Mouse (Mus musculus) bone marrow, adult 2 months (tissue): Measurements from ENCODE around the gene Ttc7b. TPM values are rescaled to one million over a fixed set of nuclear protein-coding genes. Genes with fewer than 3 reads are reported as not detected.

Source experiments
- H3K27ac ChIP-seq: fragments of 200-500 bp; 2 replicates; pipeline ENCODE4 v1.5.1; 2012; ENCODE audit warnings: low read depth, mild to moderate bottlenecking, control low read depth, inconsistent platforms, low read length; ENCODE audit not compliant: control insufficient read depth, poor library complexity, insufficient read depth
- H3K4me1 ChIP-seq: fragments of 200-500 bp; 2 replicates; pipeline ENCODE4 v1.6.1; 2011; ENCODE audit warnings: low read length; ENCODE audit not compliant: control insufficient read depth, insufficient read depth
- H3K4me3 ChIP-seq: fragments of 200-500 bp; replicated peaks from 2 replicates; pipeline ENCODE3; 2011; ENCODE audit warnings: mild to moderate bottlenecking, low read depth, low read length, control low read depth; ENCODE audit not compliant: control insufficient read depth
- CTCF ChIP-seq: fragments of 200-500 bp; IDR thresholded peaks from 2 replicates; pipeline ENCODE4 v1.5.1; 2011; ENCODE audit warnings: low read length, control low read depth; ENCODE audit not compliant: control insufficient read depth, insufficient read depth
- POLR2A ChIP-seq: fragments of 200-500 bp; IDR thresholded peaks from 2 replicates; pipeline ENCODE4 v1.6.1; 2011; ENCODE audit warnings: low read depth, mild to moderate bottlenecking, control low read depth, low read length, borderline replicate concordance; ENCODE audit not compliant: control insufficient read depth
- WGBS: fragments of 180-500 bp; shearing (Covaris S2); methylation state at CpG from one replicate; pipeline ENCODE4 v1.1.7; 2018; 5-methylcytosine and 5-hydroxymethylcytosine counted together
- polyA plus RNA-seq: library from polyadenylated mRNA; stranded (reverse); fragments of >200 nt; gene quantifications from 2 replicates; pipeline ENCODE4 v1.2.4, GENCODE M21; 2011; ENCODE audit warnings: low replicate concordance; ENCODE audit not compliant: missing spikeins, insufficient read depth, insufficient read length

Gene Ttc7b
- polyA plus RNA-seq, 1 experiment = 26.5 TPM

GRCm38 (mm10) chr12:100542076-100542475 lies 21.4 kb upstream of the Ttc7b start:
- WGBS = 26% methylated on average over 3 of the region's 3 CpGs
- no peak overlapping the region for H3K27ac ChIP-seq
- no peak for TF ChIP-seq CTCF
- TF ChIP-seq POLR2A = no peak

DNA sequence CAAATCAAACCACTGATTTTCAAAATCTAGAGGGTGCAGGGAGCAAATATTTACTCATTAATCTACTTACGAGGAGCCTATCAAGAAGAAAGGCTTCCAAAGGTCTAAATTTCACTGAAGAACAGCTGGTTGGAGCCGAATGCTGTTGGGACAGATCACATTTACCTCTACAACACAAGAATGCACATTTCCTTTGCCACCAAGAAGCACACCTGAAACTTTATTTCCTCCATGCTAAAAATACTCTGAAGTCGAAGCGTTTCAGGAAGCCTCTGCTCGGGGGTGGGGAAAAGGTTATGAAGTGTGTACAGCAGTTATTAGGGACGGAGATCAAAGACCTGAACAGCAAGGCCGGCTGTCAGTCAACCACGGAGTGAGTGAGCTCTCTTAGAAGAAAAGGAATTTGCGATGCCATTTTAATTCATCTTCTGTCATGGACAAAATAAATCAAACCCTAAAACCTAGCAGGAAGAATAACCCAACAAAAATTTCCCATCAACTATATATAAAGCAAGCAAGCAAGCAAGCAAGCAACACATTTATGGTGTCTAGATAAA lies 18.6 kb upstream of the Ttc7b start:
- Histone ChIP-seq H3K27ac (no peak overlapping the region), H3K4me3 (no peak overlapping the region), H3K4me1 (no peaks in the 10 kb centered on the region; the same call in 1 of the 2 replicates)
- no peak for TF ChIP-seq CTCF
- TF ChIP-seq POLR2A = no peak
- 13% methylated on average over 9 of the region's 9 CpGs for WGBS

More at GRCm38 (mm10) chr12:100542076-100542475, 21.4 kb upstream of the Ttc7b start:
- H3K4me3 ChIP-seq = no peak overlapping the region
- no peaks in the 10 kb centered on the region; the same call in 1 of the 2 replicates for H3K4me1 ChIP-seq

- no peaks in the 10 kb centered on the region; the same call in 1 of the 2 replicates for H3K4me1 ChIP-seq
- WGBS = 32% methylated on average over 7 of the region's 7 CpGs
These were observed 18.0 kb upstream of the Ttc7b start for GRCm38 (mm10) chr12:100538445-100539157.

GRCm38 (mm10) chr12:100537091-100537490 lies 16.5 kb upstream of the Ttc7b start:
- TF ChIP-seq POLR2A (no peak), CTCF (no peak)

More at GRCm38 (mm10) chr12:100538445-100539157, 18.0 kb upstream of the Ttc7b start:
- Histone ChIP-seq H3K4me3 (no peak overlapping the region), H3K27ac (no peak overlapping the region)
- TF ChIP-seq POLR2A (no peak), CTCF (no peak)

DNA sequence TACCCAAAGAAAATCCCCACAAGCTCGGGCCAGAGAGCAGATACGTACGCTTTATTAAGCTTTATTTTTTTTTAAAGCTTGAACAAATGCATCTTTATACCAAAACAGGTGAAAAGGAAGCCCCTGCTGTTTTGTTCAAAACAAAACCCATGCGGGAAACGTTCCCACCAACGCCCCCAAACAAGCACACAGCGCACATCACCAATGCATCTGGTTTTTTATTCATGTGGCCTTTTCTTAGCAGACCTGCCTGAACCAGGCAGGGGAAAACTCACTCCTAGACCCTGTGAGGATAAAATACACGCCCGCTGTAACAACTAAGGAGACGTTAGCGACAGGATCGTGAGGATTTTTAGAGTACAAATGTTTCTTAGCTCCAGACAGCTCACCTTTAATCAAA lies 14.4 kb upstream of the Ttc7b start:
- H3K4me1 ChIP-seq = peaks cover 4% of the 10 kb centered on the region; the same call in 1 of the 2 replicates
- H3K4me3 ChIP-seq = no peak overlapping the region
- WGBS = 89% methylated on average over 12 of the region's 12 CpGs
- H3K27ac ChIP-seq = no peak overlapping the region
- TF ChIP-seq POLR2A (no peak), CTCF (no peak)

More at GRCm38 (mm10) chr12:100537091-100537490, 16.5 kb upstream of the Ttc7b start:
- no peak overlapping the region for H3K27ac ChIP-seq
- H3K4me3 ChIP-seq = no peak overlapping the region
- WGBS = 83% methylated on average over 11 of the region's 11 CpGs
- H3K4me1 ChIP-seq = no peaks in the 10 kb centered on the region; the same call in 1 of the 2 replicates

DNA sequence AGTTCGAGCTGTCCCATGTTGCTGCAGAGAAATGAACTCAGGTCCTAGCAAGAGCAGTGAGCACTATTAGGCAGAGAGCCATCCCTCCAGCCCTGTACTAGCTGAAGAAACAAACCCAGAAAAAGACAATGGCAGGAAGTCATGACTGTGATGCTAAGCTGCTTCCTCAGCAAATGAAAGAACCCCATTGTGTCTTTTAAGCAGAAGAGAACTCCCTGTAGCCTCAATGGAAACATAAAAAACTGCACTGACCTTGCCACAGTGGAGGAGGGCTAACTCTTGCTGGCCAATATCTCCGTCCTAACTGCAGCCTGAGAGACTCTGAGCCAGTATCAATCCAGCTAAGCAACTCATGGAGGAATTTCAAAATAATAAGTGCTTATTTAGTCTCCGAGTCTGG lies 13.4 kb upstream of the Ttc7b start:
- WGBS = 75% methylated on average over 3 of the region's 3 CpGs
- TF ChIP-seq POLR2A (no peak), CTCF (no peak)
- Histone ChIP-seq H3K27ac (no peak overlapping the region), H3K4me1 (peaks cover 6% of the 10 kb centered on the region; the same call in 1 of the 2 replicates), H3K4me3 (no peak overlapping the region)

GRCm38 (mm10) chr12:100533209-100533608 lies 12.6 kb upstream of the Ttc7b start:
- TF ChIP-seq POLR2A = no peak
- TF ChIP-seq CTCF = no peak
- Histone ChIP-seq H3K27ac (no peak overlapping the region), H3K4me1 (peaks cover 6% of the 10 kb centered on the region; the same call in 1 of the 2 replicates), H3K4me3 (no peak overlapping the region)
- WGBS = 77% methylated on average over 4 of the region's 4 CpGs

- TF ChIP-seq CTCF = no peak
- no peak for TF ChIP-seq POLR2A
- H3K4me1 ChIP-seq = peaks cover 6% of the 10 kb centered on the region
- no peak overlapping the region for H3K4me3 ChIP-seq
- no peak overlapping the region for H3K27ac ChIP-seq
- 87% methylated on average over 1 of the region's 1 CpGs for WGBS
These were observed 11.1 kb upstream of the Ttc7b start for GRCm38 (mm10) chr12:100531740-100532139.

DNA sequence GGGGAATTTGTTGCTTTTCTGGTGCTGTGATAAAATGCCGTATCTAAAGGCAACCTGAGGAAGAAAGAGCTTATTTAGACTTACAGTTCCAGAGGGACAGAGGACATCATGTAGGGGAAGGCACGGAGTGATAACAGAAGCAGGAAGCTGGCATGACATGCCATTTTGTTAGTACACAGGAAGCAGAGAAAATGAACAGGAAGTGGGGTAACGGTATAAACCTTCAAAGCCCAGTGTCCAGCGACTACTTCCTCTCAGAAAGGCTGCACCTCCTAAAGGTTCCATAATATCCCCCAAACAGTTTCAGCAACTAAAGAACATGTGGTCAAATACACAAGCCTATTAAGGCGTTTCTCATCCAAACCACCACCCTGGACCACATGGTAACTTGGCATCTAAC lies 10.2 kb upstream of the Ttc7b start:
- Histone ChIP-seq H3K4me3 (no peak overlapping the region), H3K27ac (peak overlapping the region; percentile 59; the same call in 1 of the 2 replicates), H3K4me1 (peaks cover 6% of the 10 kb centered on the region)
- 20% methylated on average over 5 of the region's 5 CpGs for WGBS
- TF ChIP-seq POLR2A = no peak
- no peak for TF ChIP-seq CTCF
